Mouse (Mus musculus): ENCODE results near the gene P2rx6.

DNA sequence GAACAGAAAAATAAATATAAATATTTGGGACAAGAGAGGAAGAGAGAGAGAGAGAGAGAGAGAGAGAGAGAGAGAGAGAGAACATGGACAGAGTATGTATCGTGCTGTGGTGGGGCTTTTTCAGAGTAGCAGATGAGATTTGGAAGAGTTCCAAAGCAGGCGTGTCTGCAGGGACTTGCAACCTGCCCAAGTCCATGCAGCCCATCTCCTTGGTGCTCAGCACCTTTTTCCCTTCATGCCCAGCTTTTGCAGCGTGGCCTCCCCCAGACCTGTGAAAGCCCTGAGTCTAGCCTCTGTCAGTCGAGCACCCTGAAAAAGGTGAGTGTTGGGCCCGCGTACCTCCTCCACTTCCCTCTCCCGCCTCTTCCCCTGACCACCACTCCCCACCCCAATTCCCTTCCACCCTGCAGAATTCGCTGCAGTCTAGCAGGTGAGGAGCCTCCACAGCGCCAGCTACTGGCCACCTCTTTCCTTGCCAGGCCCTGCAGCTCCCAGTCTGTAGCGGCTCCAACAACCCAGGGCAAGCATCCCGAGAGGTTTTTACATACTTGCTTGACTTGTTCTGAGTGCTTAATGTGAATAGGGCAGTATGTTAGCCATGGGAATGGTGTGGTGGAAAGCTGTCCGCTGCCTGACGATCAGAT, 56.4 kb downstream of the P2rx6 start:
- TF ChIP-seq CTCF (IDR thresholded peaks at IDR 0.05; ENCODE audit: extremely low read depth, insufficient read depth, low read length) (peak; percentile 72), POLR2A (IDR thresholded peaks at IDR 0.05; ENCODE audit: extremely low read depth, insufficient read depth, low read length) (no peak)

All from cortical plate, adult 2 months (tissue).